Mouse (Mus musculus): Measurements from ENCODE around the gene Ppp6r1.

The Ppp6r1 gene

DNA sequence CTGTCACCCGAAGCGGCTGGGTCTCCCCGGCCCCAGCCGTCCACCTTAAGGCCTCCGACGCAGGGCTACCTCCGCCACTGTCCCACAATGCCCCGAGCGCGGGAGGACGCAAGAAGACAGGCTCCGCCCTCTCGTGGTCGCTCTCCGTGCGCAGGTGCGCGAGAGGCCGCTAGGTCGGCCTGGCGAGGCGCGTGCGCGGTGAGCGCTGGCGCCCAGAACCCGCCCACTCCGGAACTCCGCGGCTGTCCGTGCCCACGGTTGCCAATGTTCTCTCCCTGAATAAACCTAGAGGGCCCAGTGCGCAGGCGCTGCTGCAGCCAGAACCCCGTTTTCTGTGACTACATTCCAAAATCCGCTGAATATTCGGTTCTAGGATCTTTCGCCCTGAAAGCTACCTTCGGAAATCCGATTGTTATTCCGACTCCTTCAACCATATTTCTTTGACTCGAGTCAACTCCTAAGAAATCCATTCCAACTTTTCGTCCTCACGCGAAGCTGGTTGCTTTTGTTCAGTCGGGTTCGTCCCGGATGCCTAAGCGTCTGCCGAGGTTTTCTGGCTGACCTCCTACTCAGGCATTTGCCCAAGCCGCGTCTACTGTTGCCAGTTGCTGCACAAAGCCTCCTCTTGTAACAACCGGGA lies at the start of gene Ppp6r1:
Gene Ppp6r1 (minus strand): TSS at position 108 of the 640 bp plus-strand sequence.
- peak; percentile 99 for DNase-seq

DNA sequence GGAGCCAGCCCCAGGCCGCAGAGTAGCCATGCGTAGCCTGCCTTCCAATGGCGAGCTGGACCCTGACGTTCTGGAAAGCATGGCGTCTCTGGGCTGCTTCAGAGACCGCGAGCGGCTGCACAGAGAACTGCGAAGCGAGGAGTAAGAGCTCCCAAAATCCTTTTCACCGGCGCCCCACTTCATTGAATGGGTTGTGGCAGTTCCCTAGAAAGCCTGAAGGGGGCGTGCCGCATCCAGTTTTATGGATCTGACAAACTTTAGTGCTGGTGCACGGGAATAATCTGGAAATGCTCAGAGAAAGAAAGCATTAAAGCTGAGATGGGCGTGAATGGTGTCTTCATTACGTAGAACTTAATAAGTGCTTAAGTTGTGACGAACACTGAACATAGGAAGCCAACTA lies 46.3 kb upstream of the Ppp6r1 start:
- peak; percentile 57 for DNase-seq

DNA sequence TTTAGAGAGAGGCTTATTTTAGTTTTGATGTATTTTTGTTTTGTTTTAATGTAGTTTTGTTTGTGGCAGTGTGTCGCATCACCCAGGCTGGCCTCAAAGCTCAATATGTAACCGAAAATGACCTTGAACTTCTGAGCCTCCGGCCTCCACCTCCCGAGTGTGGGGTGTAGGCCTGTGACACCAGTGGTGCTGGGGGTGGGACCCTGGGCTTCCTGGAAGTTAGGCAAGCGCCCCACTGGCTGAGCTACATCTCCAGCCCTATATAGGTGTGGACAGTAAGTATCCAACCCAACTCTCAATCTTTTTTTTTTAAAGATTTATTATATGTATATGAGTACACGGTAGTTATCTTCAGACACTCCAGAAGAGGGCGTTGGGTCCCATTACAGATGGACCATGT lies 44.4 kb upstream of the Ppp6r1 start:
- DNase-seq, result no peak

DNA sequence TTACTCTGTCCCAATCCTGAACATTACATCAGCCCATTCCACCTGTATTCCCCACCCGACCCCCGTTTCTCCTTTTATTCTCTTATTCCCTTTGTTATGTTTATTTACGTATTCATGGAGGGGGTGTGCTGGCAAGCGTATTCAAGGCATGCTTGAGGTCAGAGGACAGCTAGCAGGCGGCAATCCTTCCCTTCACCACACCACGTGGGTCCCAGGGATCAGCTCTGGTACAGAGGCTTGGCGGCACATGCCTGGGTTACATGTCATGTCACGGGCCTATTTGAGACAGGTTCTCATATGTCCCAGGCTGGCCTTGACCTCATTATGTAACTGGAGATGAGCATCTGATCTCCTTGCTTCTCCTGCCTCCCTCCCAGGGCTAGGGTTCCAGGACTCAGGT lies 43.5 kb upstream of the Ppp6r1 start:
- DNase-seq, result peak; percentile 36

DNA sequence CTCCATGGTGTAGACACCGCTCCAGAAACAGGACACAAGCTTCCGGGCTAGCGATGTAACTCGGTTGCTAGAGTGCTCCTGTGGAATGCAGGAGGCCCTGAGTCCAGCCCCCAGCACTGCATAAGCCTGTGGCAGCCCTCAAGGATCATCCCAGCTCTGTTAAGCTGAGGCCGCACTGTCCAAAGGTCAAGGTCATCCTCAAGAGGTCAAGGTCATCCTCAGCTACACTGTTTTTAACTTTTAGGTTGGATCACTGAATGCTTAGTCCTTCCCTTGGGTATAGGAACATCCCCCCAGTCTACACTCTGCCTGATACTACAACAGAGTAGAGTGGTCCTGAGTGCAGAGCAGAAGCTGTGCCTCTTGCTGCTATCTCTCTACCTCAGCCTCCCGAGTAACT lies 34.2 kb upstream of the Ppp6r1 start:
- no peak for DNase-seq

DNA sequence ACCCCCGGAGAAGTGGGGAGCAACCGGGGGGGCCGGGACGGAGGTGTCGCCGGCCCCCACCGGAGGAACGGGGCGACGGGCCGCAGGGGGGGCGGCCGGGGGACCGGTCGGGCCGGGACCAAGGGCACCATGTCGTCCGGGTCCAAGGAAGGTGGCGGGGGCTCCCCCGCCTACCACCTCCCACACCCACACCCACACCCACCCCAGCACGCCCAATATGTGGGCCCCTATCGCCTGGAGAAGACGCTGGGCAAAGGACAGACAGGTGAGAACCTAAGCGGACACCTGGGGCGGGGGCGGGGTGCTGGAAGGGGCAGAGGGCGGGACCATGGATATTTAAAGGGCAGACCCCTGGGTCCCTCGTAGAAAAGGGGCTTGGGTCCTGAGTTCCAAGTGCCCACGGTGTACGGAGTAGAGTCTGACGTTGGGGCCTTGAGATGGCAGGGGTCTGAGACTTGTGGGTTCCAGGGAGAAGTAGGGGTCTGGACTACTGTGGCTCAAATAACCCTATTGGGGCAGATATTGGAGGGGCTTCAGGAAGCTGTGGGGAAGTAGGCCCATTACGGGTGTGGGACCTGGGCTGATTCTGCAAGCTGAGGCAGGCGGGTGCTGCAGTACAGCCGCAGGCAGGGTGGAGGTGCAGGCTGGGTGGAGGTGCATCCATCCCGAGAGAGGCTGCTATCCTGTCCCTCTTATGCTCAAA lies 32.3 kb upstream of the Ppp6r1 start:
- DNase-seq, result peak; percentile 41

DNA sequence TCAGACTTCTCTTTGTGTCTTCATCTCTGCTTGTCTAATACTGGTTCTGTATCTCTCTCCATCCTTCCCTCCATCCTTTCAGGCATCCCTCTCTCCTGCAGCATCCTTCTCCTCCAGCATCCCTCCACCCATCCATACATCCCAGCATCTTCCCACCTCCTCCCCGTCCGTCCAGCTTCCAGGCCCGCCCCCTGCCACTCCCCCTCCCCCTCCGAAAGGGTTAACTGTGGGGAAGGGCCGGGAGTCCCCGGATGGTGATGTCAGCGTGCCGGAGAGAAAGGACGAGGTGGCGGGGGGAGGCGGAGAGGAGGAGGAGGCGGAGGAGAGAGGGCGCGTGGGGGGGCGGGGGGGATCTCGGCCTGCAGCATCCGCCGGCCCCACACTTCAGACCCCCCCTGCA lies 31.6 kb upstream of the Ppp6r1 start, which contains the start of gene Brsk1:
Gene Brsk1 (plus strand): TSS at position 218 of the 400 bp plus-strand sequence.
- DNase-seq, result peak; percentile 93

DNA sequence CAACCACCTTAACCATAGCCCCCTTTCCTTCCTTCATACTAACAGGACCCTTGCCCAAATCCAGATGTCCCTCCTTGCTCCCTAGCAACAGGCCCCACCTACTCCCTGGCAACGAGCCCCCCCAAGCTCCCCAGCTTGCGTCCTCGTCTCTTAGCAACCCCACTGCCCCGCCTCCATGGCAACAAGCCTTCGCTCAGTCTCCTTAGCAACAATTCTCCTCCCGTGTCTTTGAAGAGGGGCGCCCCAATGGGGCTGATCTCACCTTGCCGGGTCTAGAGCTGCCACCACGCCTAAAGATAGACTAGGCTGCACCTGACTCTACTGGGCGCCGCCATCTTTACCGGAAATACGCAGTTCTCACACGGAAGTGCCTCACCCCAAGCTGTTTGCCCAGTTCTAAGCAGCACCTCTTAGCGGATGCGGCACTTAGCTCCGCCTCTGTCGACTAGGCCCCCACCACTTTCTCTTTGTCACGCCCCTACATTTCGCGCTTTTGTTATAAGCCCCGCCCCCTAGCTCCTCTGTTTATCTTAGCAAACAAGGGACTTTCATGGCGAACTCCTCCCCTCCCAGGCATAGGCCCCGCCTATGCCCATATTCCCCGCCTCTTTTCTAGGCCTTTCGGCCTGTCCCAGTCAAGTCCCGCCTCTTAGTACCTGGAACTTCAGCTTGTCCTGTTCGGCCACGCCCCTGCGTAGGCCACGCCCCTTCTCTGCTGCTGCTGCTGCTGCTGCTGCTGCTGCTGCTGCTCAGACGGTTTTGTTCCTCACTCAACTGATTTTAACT lies 26.0 kb upstream of the Ppp6r1 start, which contains the start of gene Hspbp1:
Gene Hspbp1 (minus strand): TSS at position 437 of the 786 bp plus-strand sequence.
- DNase-seq, result peak; percentile 97

DNA sequence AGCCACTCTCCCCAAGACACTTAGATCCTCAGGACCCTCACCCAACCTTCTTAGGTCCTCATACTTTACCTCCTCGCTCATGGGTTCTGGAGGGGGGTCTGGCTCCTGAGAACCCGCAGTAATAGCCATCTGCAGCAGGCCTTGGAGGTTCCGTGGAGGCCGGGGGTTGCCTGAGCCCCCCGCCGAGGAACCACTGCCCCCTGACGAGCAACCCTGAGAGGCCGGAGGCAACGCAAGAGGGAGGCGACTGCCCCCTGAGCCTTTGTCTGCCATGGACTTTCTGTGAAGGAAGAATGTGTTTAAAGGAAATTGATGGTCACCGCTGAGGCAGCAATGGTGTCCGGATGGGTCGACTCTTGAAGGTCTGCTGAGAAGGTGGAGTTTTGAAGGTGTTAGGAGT lies 25.4 kb upstream of the Ppp6r1 start:
- no peak for DNase-seq

DNA sequence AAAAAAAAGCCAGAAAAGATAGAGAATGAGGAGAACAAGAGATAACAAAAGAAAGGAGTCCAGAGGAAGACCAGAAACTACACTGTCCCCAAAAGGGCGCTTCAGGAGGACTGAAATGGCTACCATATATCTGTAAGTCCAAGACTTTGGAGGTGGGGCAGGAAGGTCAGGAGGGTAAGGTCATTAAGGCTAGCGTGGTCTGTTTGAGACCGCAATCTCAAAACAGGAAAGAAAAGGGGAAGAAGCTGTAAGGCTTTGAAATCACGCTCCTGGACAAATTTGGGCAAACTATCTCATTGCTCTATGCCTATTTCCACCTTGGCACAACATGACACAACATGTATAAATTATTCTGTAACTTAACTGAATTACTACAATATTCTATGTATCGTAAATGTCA lies 24.5 kb upstream of the Ppp6r1 start:
- no peak for DNase-seq

DNA sequence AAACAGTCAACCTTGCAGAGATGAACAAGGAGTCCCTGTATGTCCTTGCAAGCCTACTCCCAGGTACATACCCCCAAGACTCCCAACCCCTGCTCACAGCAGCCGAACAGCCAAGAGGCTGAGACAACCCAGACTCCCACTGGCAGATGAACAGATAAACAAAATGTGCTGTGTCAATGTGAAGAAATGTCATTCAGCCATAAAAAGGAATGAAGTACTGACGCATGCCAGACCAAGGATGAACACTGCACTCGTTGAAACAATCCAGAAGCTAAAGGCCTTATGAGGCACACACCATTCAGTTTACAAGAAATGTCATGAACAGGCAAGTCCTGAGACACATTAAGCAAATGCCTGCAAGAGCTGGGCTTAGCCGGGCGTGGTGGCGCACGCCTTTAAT lies 16.4 kb upstream of the Ppp6r1 start:
- no peak for DNase-seq

DNA sequence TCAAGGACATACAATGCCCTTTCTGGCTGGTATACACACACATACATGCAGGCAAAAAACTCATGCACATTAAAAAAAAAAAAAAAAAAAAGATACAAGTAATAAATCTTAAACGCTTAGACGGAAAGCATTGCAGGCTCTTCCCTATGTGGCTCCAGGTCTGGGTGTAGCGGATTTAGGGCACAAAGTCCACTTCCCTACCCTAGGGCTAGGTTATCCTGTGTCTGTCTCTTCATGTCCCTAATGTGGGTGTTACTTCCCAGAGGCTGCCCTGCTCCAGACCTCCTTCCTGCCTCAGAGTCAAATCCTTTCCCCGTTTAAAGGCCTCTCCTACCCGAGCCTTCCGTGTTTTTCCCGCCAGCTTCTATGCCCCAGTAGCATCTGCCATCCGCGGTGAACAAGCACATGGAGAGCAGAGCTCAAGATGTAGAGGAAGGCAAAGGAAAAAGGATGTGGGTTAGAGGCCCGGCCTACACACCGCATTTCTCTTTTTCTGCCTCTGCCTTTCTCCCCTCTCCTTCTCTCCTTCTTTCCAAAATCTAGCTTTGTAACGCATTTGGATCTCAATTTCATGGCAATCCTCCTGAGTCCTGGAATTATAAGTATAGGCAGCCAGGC lies 15.4 kb upstream of the Ppp6r1 start:
- DNase-seq, result no peak

DNA sequence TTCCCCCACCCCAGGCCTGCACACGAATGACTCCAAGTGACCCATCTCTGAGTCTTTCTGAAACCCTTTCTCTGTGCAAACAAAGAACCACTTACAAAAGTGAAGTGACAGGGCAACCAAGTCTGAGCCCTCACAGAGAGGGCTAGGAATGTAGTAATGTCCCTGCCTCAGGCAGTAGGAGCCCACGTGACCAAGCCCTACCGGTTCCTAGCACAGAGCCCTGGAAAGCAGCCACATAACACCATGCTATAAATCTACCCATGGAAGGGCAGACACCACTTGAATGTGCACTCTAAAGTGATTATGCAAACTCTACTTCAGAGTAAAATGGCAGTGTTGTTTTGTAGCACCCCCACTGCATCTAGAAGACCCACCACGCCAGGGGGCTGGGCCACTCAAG lies 13.1 kb upstream of the Ppp6r1 start:
- DNase-seq, result peak; percentile 37

DNA sequence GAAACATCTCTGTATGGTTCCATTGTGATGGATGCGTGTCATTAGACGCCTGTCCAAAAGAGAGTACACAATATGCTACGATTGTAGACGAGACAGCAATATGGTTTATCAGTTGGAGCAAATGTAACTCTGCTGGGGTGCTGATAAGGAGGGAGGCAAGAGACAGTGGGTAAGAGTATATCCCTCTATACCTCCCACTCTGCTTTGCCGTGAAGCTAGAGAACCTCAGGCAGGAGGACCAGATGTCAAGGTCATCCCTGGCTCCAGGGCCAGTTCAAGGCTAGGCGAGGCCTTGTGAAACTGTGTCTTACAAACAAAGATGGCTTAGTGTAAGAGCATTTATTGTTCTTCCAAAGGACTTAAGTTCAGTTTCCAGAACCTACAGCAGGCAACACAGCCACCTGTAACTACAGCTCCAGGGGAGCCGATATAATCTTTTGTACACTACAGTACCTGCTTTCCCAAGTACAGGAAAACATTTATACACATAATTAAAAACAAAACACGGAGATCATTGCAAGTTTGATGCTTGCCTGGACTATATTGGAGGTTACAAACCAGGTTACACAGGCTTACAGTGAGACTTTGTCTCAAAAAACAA lies 11.9 kb upstream of the Ppp6r1 start:
- no peak for DNase-seq

DNA sequence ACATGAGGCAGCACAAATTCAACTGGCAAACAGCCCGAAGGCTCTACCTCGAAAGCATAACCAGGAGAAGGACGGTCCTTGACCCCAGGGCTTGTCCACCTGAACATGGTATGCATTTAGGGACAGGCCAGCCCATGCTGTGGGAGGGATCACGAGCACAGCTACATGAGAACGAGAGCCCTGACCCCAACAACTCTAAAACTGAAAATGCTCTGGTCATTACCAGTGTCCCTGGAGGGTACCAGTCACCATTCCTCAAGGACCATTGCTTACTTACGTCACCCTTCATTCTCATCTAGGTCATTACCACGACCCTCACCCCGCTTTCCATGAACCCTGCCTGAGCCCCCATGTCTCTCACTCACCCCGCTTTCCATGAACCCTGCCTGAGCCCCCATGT lies 10.3 kb upstream of the Ppp6r1 start:
- no peak for DNase-seq

DNA sequence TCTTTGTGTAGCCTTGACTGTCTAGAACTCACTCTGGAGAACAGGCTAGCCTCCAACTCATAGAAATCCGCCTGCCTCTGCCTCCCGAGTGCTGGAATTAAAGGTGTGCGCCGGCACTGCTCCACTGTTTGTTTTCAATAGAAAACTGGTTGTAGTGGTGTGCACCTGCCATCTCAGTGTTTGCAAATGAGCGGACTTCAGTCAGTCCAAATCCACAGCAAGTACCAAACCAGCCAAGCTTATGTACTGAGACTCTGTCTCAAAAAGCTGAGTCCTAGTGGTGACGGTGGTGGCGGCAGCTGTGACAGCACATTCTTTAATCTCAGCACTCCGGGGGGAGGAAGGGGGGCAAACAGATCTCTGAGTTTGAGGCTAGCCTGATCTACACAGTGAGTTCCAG lies 9.7 kb upstream of the Ppp6r1 start:
- no peak for DNase-seq

DNA sequence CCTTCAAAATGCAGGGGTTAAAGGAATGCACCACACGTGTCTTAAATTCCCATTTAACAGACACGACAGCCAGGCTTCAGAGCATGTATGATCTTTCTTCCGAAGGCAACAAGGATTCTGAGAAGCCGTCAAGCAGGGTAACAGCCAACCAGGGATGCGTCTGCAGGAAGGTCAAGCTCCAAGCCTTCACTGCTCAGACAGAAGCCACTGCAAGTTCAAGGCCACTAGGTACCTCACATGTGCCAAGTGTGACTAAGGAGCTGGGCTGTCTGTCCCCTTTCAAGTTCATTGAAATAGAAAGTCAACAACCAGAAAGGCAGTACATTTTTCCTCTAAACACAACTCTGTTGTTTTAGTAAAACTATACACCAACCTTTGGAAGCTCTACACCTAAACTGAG lies 8.1 kb upstream of the Ppp6r1 start:
- DNase-seq, result no peak

DNA sequence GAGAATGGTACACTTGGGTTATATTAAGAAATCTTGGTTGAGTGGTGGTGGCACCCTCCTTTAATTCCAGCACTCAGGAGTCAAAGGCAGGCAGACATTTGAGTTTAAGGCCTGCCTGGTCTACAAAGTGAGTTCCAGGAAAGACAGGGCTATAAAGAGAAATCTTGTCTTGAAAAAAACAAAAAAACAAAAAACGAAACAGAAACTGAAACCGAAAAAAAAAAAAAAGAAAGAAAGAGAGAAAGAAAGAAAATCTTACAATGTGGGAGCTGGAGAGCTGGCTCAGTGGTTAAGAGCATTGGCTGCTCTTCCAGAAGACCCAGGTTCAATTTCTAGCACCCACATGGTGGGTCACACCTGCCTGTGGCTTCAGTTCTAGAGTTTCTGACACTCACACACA lies 4.9 kb upstream of the Ppp6r1 start:
- no peak for DNase-seq

DNA sequence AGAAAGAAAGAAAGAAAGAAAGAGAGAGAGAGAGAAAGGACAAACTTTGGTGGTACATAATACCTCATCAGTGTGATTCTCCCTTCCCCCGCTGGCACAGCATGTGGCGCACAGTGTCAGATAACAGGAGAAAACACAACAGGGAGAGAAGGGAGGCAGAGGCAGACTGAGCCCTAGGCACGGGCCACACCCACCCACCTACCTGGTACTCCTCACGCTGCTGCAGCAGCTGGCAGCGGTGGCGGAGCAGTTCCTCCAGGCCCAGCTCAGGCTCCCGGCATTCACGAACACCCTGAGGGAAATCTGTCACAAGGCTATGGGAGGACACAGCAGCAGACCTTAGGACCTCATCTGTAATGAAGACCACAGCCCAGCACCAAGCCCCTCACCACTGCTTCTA lies 4.4 kb upstream of the Ppp6r1 start:
- DNase-seq, result no peak

DNA sequence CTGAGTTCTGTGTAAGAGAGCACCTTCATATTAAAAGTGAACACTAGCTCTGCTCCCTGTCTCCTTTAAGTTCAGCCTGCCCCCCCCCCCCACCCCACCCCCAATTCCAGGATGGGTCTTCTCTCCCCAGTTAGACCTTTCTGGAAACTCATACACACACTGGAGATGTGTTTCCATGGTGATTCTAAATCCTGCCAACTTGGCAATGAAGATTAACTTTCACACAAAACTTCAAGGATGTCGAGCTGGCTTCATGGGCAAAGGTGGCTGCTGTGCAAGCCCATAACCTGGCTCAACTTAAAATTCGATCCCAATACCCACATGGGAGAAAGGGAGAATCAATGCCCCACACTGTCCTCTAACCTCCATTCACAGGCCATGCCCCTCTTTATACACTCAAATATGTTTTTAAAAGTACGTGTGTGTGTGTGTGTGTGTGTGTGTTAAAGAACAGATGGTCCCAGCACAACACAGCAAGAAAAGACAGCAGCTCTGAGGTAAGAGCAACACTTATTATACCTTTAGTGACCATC lies 1.2 kb upstream of the Ppp6r1 start:
- no peak for DNase-seq

DNA sequence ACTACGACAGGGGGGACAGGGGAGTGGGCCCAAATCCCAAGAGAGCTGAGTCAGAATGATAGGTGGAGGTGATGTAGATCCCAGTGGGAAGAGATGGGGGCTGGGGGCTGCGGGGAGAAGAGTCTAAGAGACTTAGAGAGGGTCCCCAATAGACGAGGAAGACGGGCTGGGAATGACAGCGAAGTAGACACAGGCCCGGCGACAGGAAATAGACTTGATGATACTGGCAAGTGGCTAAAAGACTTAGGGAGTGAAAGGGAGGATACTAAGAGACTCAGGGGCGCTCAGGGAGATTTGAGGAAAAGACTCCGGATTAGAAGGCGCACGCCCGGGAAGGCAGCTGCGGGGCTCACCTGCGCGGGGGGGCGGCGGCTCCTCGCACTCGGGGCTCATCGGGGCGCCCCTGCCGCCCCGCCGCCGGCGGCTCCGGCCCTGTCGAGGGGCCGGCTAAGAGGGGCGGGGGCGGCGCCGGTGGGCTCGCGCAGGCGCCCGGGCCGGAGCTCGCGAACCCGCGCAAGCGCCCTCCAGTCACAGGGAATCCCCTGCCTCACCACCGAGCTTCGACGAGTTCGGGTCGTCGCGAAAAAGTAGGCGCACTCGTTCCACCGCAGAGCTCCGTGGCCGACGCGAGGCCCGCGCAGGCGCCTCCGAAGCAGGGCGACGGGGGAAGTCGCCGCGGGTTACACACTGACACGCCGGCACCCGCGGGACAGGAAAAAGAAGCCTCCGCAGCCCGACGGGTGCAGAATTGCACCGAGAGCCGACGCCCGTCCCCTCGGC lies 501 bp downstream of the Ppp6r1 start:
- DNase-seq, result peak; percentile 77

Data from embryo, embryonic 11 days (tissue).